Mouse (Mus musculus) heart, postnatal 0 days (tissue): Measurements from ENCODE around the gene Arid1a. TPM values are rescaled to one million over a fixed set of nuclear protein-coding genes. Genes with fewer than 3 reads are reported as not detected.

Experiments used
- ATAC-seq: fragments of 200-750 bp; cut with Nextera tagmentation; 2 replicates; pipeline ENCODE4 v1.8.0; 2017; ENCODE audit warnings: low read depth, moderate number of reproducible peaks, moderate library complexity; ENCODE audit not compliant: insufficient read depth
- DNase-seq: peaks from one replicate; pipeline ENCODE4 v3.0.0-alpha.2; 2016; ENCODE audit warnings: low spot score
- H3K27ac ChIP-seq: fragments of 300-500 bp; sonication (generic); 2 replicates; pipeline ENCODE4 v1.5.1; 2014; ENCODE audit warnings: low read depth, mild to moderate bottlenecking
- H3K27me3 ChIP-seq: fragments of 300-500 bp; sonication (generic); 2 replicates; pipeline ENCODE4 v1.6.1; 2014; ENCODE audit warnings: low read length, mixed read lengths; ENCODE audit not compliant: control insufficient read depth, insufficient read depth
- H3K36me3 ChIP-seq: fragments of 300-500 bp; sonication (generic); replicated peaks from 2 replicates; pipeline ENCODE4 v1.6.1; 2014; ENCODE audit warnings: low read length, mixed read lengths; ENCODE audit not compliant: control insufficient read depth, insufficient read depth
- H3K4me1 ChIP-seq: fragments of 300-500 bp; sonication (generic); 2 replicates; pipeline ENCODE4 v1.6.1; 2014; ENCODE audit warnings: antibody characterized with exemption; ENCODE audit not compliant: control insufficient read depth, insufficient read depth
- H3K4me2 ChIP-seq: fragments of 300-500 bp; sonication (generic); 2 replicates; pipeline ENCODE4 v1.6.1; 2014; ENCODE audit warnings: low read depth, mild to moderate bottlenecking, low read length, moderate library complexity
- H3K4me3 ChIP-seq: fragments of 300-500 bp; sonication (generic); 2 replicates; pipeline ENCODE4 v1.5.1; 2014; ENCODE audit warnings: low read depth, low read length
- H3K9ac ChIP-seq: fragments of 300-500 bp; sonication (generic); replicated peaks from 2 replicates; pipeline ENCODE4 v1.6.1; 2014; ENCODE audit warnings: low read depth, low read length, mixed read lengths
- H3K9me3 ChIP-seq: fragments of 300-500 bp; sonication (generic); replicated peaks from 2 replicates; pipeline ENCODE4 v1.6.1; 2016; ENCODE audit warnings: low read length; ENCODE audit not compliant: control insufficient read depth
- CTCF ChIP-seq: IDR thresholded peaks from 2 replicates; pipeline ENCODE4 v1.5.1; 2016; ENCODE audit warnings: antibody characterized with exemption, control low read depth, low read depth
- EP300 ChIP-seq: IDR thresholded peaks from 2 replicates; pipeline ENCODE4 v1.6.1; 2016; ENCODE audit warnings: antibody characterized with exemption, low read depth
- WGBS: fragments of 180-500 bp; shearing (Covaris S2); extraction: QIAGEN DNeasy Blood & Tissue Kit; methylation state at CpG from one replicate; pipeline ENCODE4 v1.1.7; 2014; 5-methylcytosine and 5-hydroxymethylcytosine counted together
- polyA plus RNA-seq: library from polyadenylated mRNA; unstranded; fragments of >200 nt; fragmentation: Nextera tagmentation; extraction: Ambion mirVana; gene quantifications from 2 replicates; pipeline ENCODE4 v1.2.1, GENCODE M21; 2015
- total RNA-seq: library from RNA; depleted of rRNA; stranded (reverse); fragments of >200 nt; gene quantifications from 2 replicates; pipeline ENCODE4 v1.2.3, GENCODE M21; 2014; ENCODE audit warnings: low replicate concordance

The Arid1a gene
- total and polyA plus RNA-seq, 2 experiments from 2014 or later: 9.7 to 27.9 TPM

- H3K27ac ChIP-seq: no peak overlapping the region
- H3K36me3 ChIP-seq: peaks cover 50% of the 10 kb centered on the region
- WGBS: 77% methylated on average over 6 of the region's 6 CpGs
- H3K4me2 ChIP-seq: no peak overlapping the region
- no peaks in the 10 kb centered on the region for H3K27me3 ChIP-seq
- H3K4me3 ChIP-seq: no peak overlapping the region
- no peak overlapping the region for H3K9ac ChIP-seq
- ATAC-seq (no peak), DNase-seq (no peak)
- peaks cover 24% of the 10 kb centered on the region for H3K4me1 ChIP-seq
- TF ChIP-seq EP300: no peak
- TF ChIP-seq CTCF: no peak
- H3K9me3 ChIP-seq: no peaks in the 10 kb centered on the region
Observed at GRCm38 (mm10) chr4:133711307-133712076, 45.1 kb downstream of the Arid1a start.

- Histone ChIP-seq H3K27ac (no peak overlapping the region), H3K4me2 (no peak overlapping the region), H3K4me1 (peaks cover 42% of the 10 kb centered on the region), H3K9ac (no peak overlapping the region), H3K9me3 (no peaks in the 10 kb centered on the region), H3K36me3 (peaks cover 35% of the 10 kb centered on the region), H3K4me3 (no peak overlapping the region), H3K27me3 (no peaks in the 10 kb centered on the region)
- TF ChIP-seq EP300 (no peak), CTCF (no peak)
- no peak for ATAC-seq
- WGBS: 41% methylated on average over 2 of the region's 2 CpGs
- DNase-seq: no peak
Observed at GRCm38 (mm10) chr4:133709395-133709794, 47.2 kb downstream of the Arid1a start.

GRCm38 (mm10) chr4:133707464-133707863 lies 49.1 kb downstream of the Arid1a start:
- Histone ChIP-seq H3K36me3 (peaks cover 31% of the 10 kb centered on the region), H3K4me3 (no peak overlapping the region), H3K9me3 (no peaks in the 10 kb centered on the region), H3K4me1 (peaks cover 47% of the 10 kb centered on the region), H3K27ac (peak overlapping the region; percentile 82), H3K9ac (no peak overlapping the region), H3K4me2 (peak overlapping the region; percentile 39; the same call in 1 of the 2 replicates), H3K27me3 (no peaks in the 10 kb centered on the region)
- DNase-seq (no peak), ATAC-seq (no peak)
- WGBS: 32% methylated on average over 1 of the region's 1 CpGs
- TF ChIP-seq EP300 (no peak), CTCF (no peak)

- Histone ChIP-seq H3K4me2 (peak overlapping the region; percentile 39), H3K27ac (peak overlapping the region; percentile 82), H3K4me3 (no peak overlapping the region), H3K9me3 (no peaks in the 10 kb centered on the region), H3K36me3 (peaks cover 31% of the 10 kb centered on the region), H3K4me1 (peaks cover 52% of the 10 kb centered on the region), H3K27me3 (no peaks in the 10 kb centered on the region), H3K9ac (no peak overlapping the region)
- DNase-seq: peak; percentile 76
- WGBS: under 1% methylated on average over 8 of the region's 8 CpGs
- ATAC-seq: peak; percentile 79
- TF ChIP-seq CTCF (no peak), EP300 (no peak)
Observed at GRCm38 (mm10) chr4:133706956-133707355, 49.6 kb downstream of the Arid1a start.

GRCm38 (mm10) chr4:133705062-133705461 lies 51.5 kb downstream of the Arid1a start:
- ATAC-seq (no peak), DNase-seq (no peak)
- H3K9me3 ChIP-seq: no peaks in the 10 kb centered on the region
- 67% methylated on average over 4 of the region's 4 CpGs for WGBS
- H3K36me3 ChIP-seq: peaks cover 17% of the 10 kb centered on the region
- peaks cover 68% of the 10 kb centered on the region for H3K4me1 ChIP-seq
- TF ChIP-seq EP300: no peak
- no peak overlapping the region for H3K4me2 ChIP-seq
- no peak overlapping the region for H3K9ac ChIP-seq
- no peak overlapping the region for H3K4me3 ChIP-seq
- no peaks in the 10 kb centered on the region for H3K27me3 ChIP-seq
- H3K27ac ChIP-seq: no peak overlapping the region

- ATAC-seq (peak; percentile 99), DNase-seq (peak; percentile 95)
- TF ChIP-seq EP300 (peak; percentile 90), CTCF (no peak)
- peak overlapping the region; percentile 45 for H3K4me2 ChIP-seq
- H3K27me3 ChIP-seq: no peaks in the 10 kb centered on the region
- peak overlapping the region; percentile 83 for H3K27ac ChIP-seq
- peaks cover 45% of the 10 kb centered on the region for H3K4me1 ChIP-seq
- 19% methylated on average over 11 of the region's 11 CpGs for WGBS
- 0 out of 2 replicates have a peak overlapping the region, but pooled peaks have one; percentile 4 for H3K4me3 ChIP-seq
- no peaks in the 10 kb centered on the region for H3K9me3 ChIP-seq
- no peak overlapping the region for H3K9ac ChIP-seq
- peaks cover 40% of the 10 kb centered on the region for H3K36me3 ChIP-seq
Observed at GRCm38 (mm10) chr4:133700905-133701368, 55.6 kb downstream of the Arid1a start.
